Mouse (Mus musculus) retina, postnatal 7 days (tissue): ENCODE measurements around the gene Zdhhc11.
A peak's percentile ranks its signal among the peaks of the same experiment; 100 is the strongest.

Experiments
- DNase-seq: peaks from one replicate; pipeline ENCODE4 v3.0.0-alpha.2; 2012; ENCODE audit warnings: low read depth, low spot score

Gene Zdhhc11

GRCm38 (mm10) chr13:73963551-73963950 lies at the start of gene Zdhhc11:
Zdhhc11 (plus strand) TSS chr13:73963851.
- DNase-seq, result no peak

- no peak for DNase-seq
Observed at GRCm38 (mm10) chr13:73932201-73932600, 31.4 kb upstream of the Zdhhc11 start.

- no peak for DNase-seq
Observed at GRCm38 (mm10) chr13:73936938-73937320, 26.7 kb upstream of the Zdhhc11 start.

GRCm38 (mm10) chr13:73937321-73938176 lies 26.1 kb upstream of the Zdhhc11 start, which contains the start of the genes Trip13 and Brd9:
Trip13 (minus strand) TSS chr13:73937784.
Brd9 (plus strand) TSS chr13:73937811.
- peak; percentile 85 for DNase-seq

- DNase-seq, result no peak
Observed at GRCm38 (mm10) chr13:73938177-73938560, 25.5 kb upstream of the Zdhhc11 start.

GRCm38 (mm10) chr13:73939101-73939500 lies 24.6 kb upstream of the Zdhhc11 start:
- no peak for DNase-seq

GRCm38 (mm10) chr13:73944606-73945005 lies 19.0 kb upstream of the Zdhhc11 start:
- no peak for DNase-seq

- no peak for DNase-seq
Observed at GRCm38 (mm10) chr13:73953551-73954130, 10.0 kb upstream of the Zdhhc11 start.

- no peak for DNase-seq
Observed at GRCm38 (mm10) chr13:73954666-73955065, 9.0 kb upstream of the Zdhhc11 start.

GRCm38 (mm10) chr13:73955531-73955930 lies 8.1 kb upstream of the Zdhhc11 start:
- DNase-seq, result no peak

- no peak for DNase-seq
Observed at GRCm38 (mm10) chr13:73960117-73960652, 3.5 kb upstream of the Zdhhc11 start.

GRCm38 (mm10) chr13:73961177-73961576 lies 2.5 kb upstream of the Zdhhc11 start:
- DNase-seq, result no peak

- peak; percentile 33 for DNase-seq
Observed at GRCm38 (mm10) chr13:73970545-73971448, 7.1 kb downstream of the Zdhhc11 start.

- no peak for DNase-seq
Observed at GRCm38 (mm10) chr13:73974523-73974922, 10.9 kb downstream of the Zdhhc11 start.

GRCm38 (mm10) chr13:73976935-73977334 lies 13.3 kb downstream of the Zdhhc11 start:
- no peak for DNase-seq

GRCm38 (mm10) chr13:73990325-73990724 lies 26.7 kb downstream of the Zdhhc11 start:
- no peak for DNase-seq

GRCm38 (mm10) chr13:73990761-73991160 lies 27.1 kb downstream of the Zdhhc11 start:
- no peak for DNase-seq

- no peak for DNase-seq
Observed at GRCm38 (mm10) chr13:73991267-73991666, 27.6 kb downstream of the Zdhhc11 start.

GRCm38 (mm10) chr13:73996456-73996855 lies 32.8 kb downstream of the Zdhhc11 start:
- DNase-seq, result no peak

- no peak for DNase-seq
Observed at GRCm38 (mm10) chr13:74000519-74000918, 36.9 kb downstream of the Zdhhc11 start.

- no peak for DNase-seq
Observed at GRCm38 (mm10) chr13:74000961-74001360, 37.3 kb downstream of the Zdhhc11 start.

- no peak for DNase-seq
Observed at GRCm38 (mm10) chr13:74001492-74001891, 37.8 kb downstream of the Zdhhc11 start.
